In genomic region chr14:103376765-103377164, GRCm38 (mm10) we compare ENCODE assay signal across 23 mouse cellular contexts. TPM values are rescaled to one million over a fixed set of nuclear protein-coding genes. Genes with fewer than 3 reads are reported as not detected.
DNase-seq lines count a peak whose midpoint lies in the region; ATAC-seq lines count a peak whose summit lies in the region.
"Had no signal": no experiment of that assay in that cellular context is flagged by ENCODE, and none has a peak within 500 bp of the region (broad histone marks: within the 10 kb centered on the region; RNA-seq: fewer than 3 reads in every experiment).

No protein-coding gene starts in this region.

- no peaks in the 10 kb centered on the region for H3K9me3 ChIP-seq in heart, embryonic 10.5 days
- H3K9me3 ChIP-seq: embryonic facial prominence, embryonic 13.5 days; embryonic facial prominence, embryonic 15.5 days; forebrain, embryonic 10.5 days; forebrain, embryonic 12.5 days had no signal

- DNase-seq in yolk sac, embryonic 10.5 days (ENCODE audit: low spot score), result peak; percentile 31
- DNase-seq in heart, embryonic 10.5 days (ENCODE audit: low spot score), result no peak
- DNase-seq in left cerebral cortex, postnatal 10 days (ENCODE audit: extremely low spot score in 1 of 2, low spot score in 2 of 2), result no peak
- DNase-seq in kidney, adult 9 months, result no peak
- DNase-seq: adrenal gland, adult 2 months; adrenal gland, postnatal 10 days; adrenal gland, postnatal 25 days; cerebellum, adult 11 months; cerebellum, adult 18-20 months; cerebellum, adult 8-10 months; cerebellum, adult 9-11 months; cerebellum, postnatal 14 days; cerebellum, postnatal 36 days; embryo, embryonic 11 days had no signal

- no peak overlapping the region for H3K4me3 ChIP-seq in heart, embryonic 10.5 days
- H3K4me3 ChIP-seq: embryonic facial prominence, embryonic 13.5 days; embryonic facial prominence, embryonic 15.5 days; erythroblast, embryonic 14.5 days; forebrain, embryonic 10.5 days; forebrain, embryonic 12.5 days had no signal

- no peaks in the 10 kb centered on the region for H3K36me3 ChIP-seq in heart, embryonic 10.5 days
- H3K36me3 ChIP-seq: embryonic facial prominence, embryonic 13.5 days; embryonic facial prominence, embryonic 15.5 days; forebrain, embryonic 10.5 days; forebrain, embryonic 12.5 days had no signal

- intact Hi-C loops in left cerebral cortex, postnatal 10 days (cut with DNase I), result no loop called here

- H3K4me1 ChIP-seq in heart, embryonic 10.5 days, result no peaks in the 10 kb centered on the region
- H3K4me1 ChIP-seq: embryonic facial prominence, embryonic 13.5 days; embryonic facial prominence, embryonic 15.5 days; forebrain, embryonic 12.5 days had no signal

- H3K27me3 ChIP-seq in heart, embryonic 10.5 days (ENCODE audit: insufficient read depth, poor library complexity, severe bottlenecking), result no peaks in the 10 kb centered on the region
- H3K27me3 ChIP-seq: embryonic facial prominence, embryonic 13.5 days; embryonic facial prominence, embryonic 15.5 days; forebrain, embryonic 12.5 days had no signal

- 80% methylated on average over 3 of the region's 3 CpGs for WGBS in heart, embryonic 10.5 days

- ATAC-seq in granulocyte monocyte progenitor cell, adult 5-6 weeks (replicated peaks; ENCODE audit: poor library complexity, severe bottlenecking), result peak; percentile 83
- peak; percentile 88 for ATAC-seq in megakaryocyte, adult 5-6 weeks (ENCODE audit: poor library complexity, severe bottlenecking)
- peak; percentile 84 for ATAC-seq in monocyte, adult 5-6 weeks (replicated peaks; ENCODE audit: insufficient number of reproducible peaks, low FRiP score, low TSS enrichment, poor library complexity, severe bottlenecking)
- ATAC-seq: forebrain, embryonic 14.5 days had no signal

- H3K27ac ChIP-seq in heart, embryonic 10.5 days, result no peak overlapping the region
- H3K27ac ChIP-seq: embryonic facial prominence, embryonic 13.5 days; embryonic facial prominence, embryonic 15.5 days; forebrain, embryonic 10.5 days; forebrain, embryonic 12.5 days had no signal

RNA-seq across cellular contexts. Expression of gene Mycbp2, which starts 30.2 kb away (rescaled TPM):
- 65.3 and 70.9 TPM in 2 replicates for total RNA-seq in granulocyte monocyte progenitor cell, adult 5-6 weeks (2014; fragmentation: Nextera tagmentation)
- 51.7 and 54.5 TPM in 2 replicates for total RNA-seq in granulocyte monocyte progenitor cell, adult 5-6 weeks (2017)
- total RNA-seq in megakaryocyte, adult 5-6 weeks (2015), result 71.3 and 72.2 TPM in 2 replicates
- total RNA-seq in megakaryocyte, adult 5-6 weeks (2017), result 56.4 and 61.7 TPM in 2 replicates
- total RNA-seq in monocyte, adult 5-6 weeks (2017), result 67.0 to 106 TPM (median 73.5 TPM) in 3 replicates
- polyA plus RNA-seq in heart, embryonic 10.5 days (2016; fragmentation: Nextera tagmentation; extraction: Ambion mirVana), result 10.7 and 16.7 TPM in 2 replicates
- total RNA-seq in left cerebral cortex, postnatal 10 days (2021), result 100 to 1,000 TPM; 165 to 170 TPM
